Mouse (Mus musculus): Measurements from ENCODE around the gene Pak1.

DNA sequence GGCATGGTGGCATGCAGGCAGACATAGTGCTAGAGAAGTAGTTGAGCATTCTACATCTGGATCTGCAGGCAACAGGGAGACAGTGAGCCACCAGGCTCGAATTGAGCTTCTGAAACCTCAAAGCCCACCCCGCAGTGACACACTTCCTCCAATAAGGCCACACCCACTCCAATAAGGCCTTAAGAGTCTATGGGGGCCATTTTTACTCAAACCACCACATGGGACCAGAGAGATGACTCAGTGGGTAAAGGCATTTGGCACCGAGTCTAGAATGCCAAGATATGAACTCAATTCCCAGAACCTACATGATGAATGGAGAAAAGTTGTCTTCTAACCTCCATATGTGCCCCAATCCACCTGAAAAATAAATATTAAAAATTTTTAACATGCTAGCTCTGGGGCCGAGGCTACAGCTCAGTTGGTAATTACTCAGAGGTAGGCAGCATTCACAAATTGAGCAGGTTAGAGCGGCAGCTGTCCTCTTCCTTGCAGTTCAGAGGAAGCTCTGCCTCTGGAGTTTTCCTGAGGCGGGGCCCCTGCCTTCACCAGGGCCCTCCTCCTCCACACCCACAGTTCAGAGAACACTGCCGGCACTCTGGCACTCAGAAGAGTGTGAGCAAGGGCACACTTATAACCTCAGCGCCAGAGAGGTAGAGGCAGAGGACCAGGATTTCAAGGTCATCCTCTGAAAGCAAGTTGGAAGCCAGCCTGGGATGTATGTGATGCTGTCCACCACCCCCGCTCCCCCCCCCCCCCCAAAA lies 21.8 kb upstream of the Pak1 start:
- TF ChIP-seq POU5F1 (IDR thresholded peaks at IDR 0.05; ENCODE audit: borderline replicate concordance, low read length) (no peak), CTCF (conservative IDR thresholded peaks at IDR 0.05; ENCODE audit: low read length) (no peak), NANOG (IDR thresholded peaks at IDR 0.05; ENCODE audit: borderline replicate concordance, low read length) (no peak)

Data from E14TG2a.4 (cell line).